Mouse (Mus musculus) cortical plate, adult 2 months (tissue): ENCODE measurements at regions not wholly inside any gene's neighbourhood (a gene's known extent, or its start where the extent isn't known, plus 50 kb on each side); places are given as distances from the start of the nearest gene placed in this dataset.

ENCODE experiments used
- CTCF ChIP-seq: fragments of 200-500 bp; IDR thresholded peaks from 2 replicates; pipeline ENCODE4 v1.5.1; 2011; ENCODE audit warnings: mild to moderate bottlenecking, control low read depth, low read length; ENCODE audit not compliant: insufficient read depth; ENCODE audit errors: extremely low read depth
- POLR2A ChIP-seq: fragments of 200-500 bp; IDR thresholded peaks from 2 replicates; pipeline ENCODE4 v1.6.1; 2011; ENCODE audit warnings: mild to moderate bottlenecking, low read length, control low read depth; ENCODE audit not compliant: insufficient read depth; ENCODE audit errors: extremely low read depth

DNA sequence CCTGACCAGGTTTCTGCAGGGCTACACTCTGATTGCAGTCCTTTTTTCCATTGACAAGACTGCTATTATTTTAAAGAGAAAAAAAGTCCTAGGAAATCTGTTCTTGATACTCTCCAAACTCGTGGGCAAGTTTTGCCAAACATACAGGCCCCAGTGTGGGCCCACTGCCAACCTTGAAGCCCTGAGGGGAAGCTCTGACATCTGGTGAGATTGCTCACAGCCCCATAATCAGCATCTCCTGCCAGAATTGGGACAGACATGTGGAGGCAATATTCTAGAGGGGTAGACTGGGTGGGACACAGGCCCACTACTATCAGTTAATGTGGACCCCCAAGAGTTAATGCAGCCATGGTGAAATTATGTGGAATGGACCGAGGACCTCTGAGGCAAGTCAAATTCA lies 132.1 kb upstream of the Mctp2 start:
- TF ChIP-seq CTCF (no peak), POLR2A (no peak)
